Mouse (Mus musculus): ENCODE data around the gene Ripor3. TPM values are rescaled to one million over a fixed set of nuclear protein-coding genes. Genes with fewer than 3 reads are reported as not detected.
A peak's percentile ranks its signal among the peaks of the same experiment; 100 is the strongest.

Gene Ripor3
- polyA plus RNA-seq, 1 experiment: 5.3 TPM

DNA sequence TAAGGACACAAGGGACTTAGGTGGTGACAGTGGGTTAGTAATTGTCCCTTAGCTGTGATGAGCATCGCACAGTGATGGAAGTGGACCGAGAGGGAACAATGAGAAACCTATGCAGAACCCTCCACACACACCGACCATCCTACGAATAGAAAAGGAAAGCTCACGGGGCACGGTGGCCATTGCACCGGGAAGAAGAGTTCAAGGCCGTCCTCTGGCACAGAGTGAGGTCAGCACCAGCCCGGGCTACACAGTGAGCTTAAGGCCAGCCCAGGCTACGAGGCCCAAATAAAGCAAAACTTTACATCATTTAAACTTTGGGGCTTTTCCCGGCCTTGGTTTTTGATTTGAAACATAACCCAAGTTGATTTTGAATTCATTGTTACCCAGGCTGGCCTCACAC lies 43.7 kb upstream of the Ripor3 start:
- no peak overlapping the region for H3K4me3 ChIP-seq (ENCODE audit: low read depth, low read length)
- no peaks in the 10 kb centered on the region for H3K36me3 ChIP-seq (ENCODE audit: control insufficient read depth, insufficient read depth, low read length)
- WGBS: 86% methylated on average over 11 of the region's 11 CpGs
- H3K27ac ChIP-seq (ENCODE audit: insufficient read depth, low read depth, low read length): no peak overlapping the region
- peaks cover 5% of the 10 kb centered on the region for H3K4me1 ChIP-seq (ENCODE audit: control insufficient read depth, insufficient read depth, insufficient read length, low read length)
- no peak for TF ChIP-seq CTCF (IDR thresholded peaks at IDR 0.05; ENCODE audit: extremely low read depth, insufficient read length, insufficient replicate concordance, low read depth, low read length)
- TF ChIP-seq POLR2A (IDR thresholded peaks at IDR 0.05; ENCODE audit: low read depth, low read length): no peak
- H3K27me3 ChIP-seq (ENCODE audit: control insufficient read depth, insufficient read depth, low read length): peaks cover 19% of the 10 kb centered on the region

GRCm38 (mm10) chr2:168052689-168053088 lies 42.3 kb upstream of the Ripor3 start:
- 17% methylated on average over 2 of the region's 2 CpGs for WGBS
- Histone ChIP-seq H3K4me3 (ENCODE audit: low read depth, low read length) (no peak overlapping the region), H3K27ac (ENCODE audit: insufficient read depth, low read depth, low read length) (no peak overlapping the region), H3K36me3 (ENCODE audit: control insufficient read depth, insufficient read depth, low read length) (no peaks in the 10 kb centered on the region), H3K27me3 (ENCODE audit: control insufficient read depth, insufficient read depth, low read length) (peaks cover 19% of the 10 kb centered on the region), H3K4me1 (ENCODE audit: control insufficient read depth, insufficient read depth, insufficient read length, low read length) (peaks cover 5% of the 10 kb centered on the region)
- peak; percentile 70; the same call in 1 of the 2 replicates for TF ChIP-seq CTCF (IDR thresholded peaks at IDR 0.05; ENCODE audit: extremely low read depth, insufficient read length, insufficient replicate concordance, low read depth, low read length)
- TF ChIP-seq POLR2A (IDR thresholded peaks at IDR 0.05; ENCODE audit: low read depth, low read length): no peak

GRCm38 (mm10) chr2:168052156-168052555 lies 41.7 kb upstream of the Ripor3 start:
- no peak for TF ChIP-seq CTCF (IDR thresholded peaks at IDR 0.05; ENCODE audit: extremely low read depth, insufficient read length, insufficient replicate concordance, low read depth, low read length)
- no peak for TF ChIP-seq POLR2A (IDR thresholded peaks at IDR 0.05; ENCODE audit: low read depth, low read length)
- peaks cover 19% of the 10 kb centered on the region for H3K27me3 ChIP-seq (ENCODE audit: control insufficient read depth, insufficient read depth, low read length)
- H3K4me3 ChIP-seq (ENCODE audit: low read depth, low read length): no peak overlapping the region
- H3K4me1 ChIP-seq (ENCODE audit: control insufficient read depth, insufficient read depth, insufficient read length, low read length): peaks cover 5% of the 10 kb centered on the region
- H3K36me3 ChIP-seq (ENCODE audit: control insufficient read depth, insufficient read depth, low read length): no peaks in the 10 kb centered on the region
- WGBS: 90% methylated on average over 1 of the region's 1 CpGs
- no peak overlapping the region for H3K27ac ChIP-seq (ENCODE audit: insufficient read depth, low read depth, low read length)

DNA sequence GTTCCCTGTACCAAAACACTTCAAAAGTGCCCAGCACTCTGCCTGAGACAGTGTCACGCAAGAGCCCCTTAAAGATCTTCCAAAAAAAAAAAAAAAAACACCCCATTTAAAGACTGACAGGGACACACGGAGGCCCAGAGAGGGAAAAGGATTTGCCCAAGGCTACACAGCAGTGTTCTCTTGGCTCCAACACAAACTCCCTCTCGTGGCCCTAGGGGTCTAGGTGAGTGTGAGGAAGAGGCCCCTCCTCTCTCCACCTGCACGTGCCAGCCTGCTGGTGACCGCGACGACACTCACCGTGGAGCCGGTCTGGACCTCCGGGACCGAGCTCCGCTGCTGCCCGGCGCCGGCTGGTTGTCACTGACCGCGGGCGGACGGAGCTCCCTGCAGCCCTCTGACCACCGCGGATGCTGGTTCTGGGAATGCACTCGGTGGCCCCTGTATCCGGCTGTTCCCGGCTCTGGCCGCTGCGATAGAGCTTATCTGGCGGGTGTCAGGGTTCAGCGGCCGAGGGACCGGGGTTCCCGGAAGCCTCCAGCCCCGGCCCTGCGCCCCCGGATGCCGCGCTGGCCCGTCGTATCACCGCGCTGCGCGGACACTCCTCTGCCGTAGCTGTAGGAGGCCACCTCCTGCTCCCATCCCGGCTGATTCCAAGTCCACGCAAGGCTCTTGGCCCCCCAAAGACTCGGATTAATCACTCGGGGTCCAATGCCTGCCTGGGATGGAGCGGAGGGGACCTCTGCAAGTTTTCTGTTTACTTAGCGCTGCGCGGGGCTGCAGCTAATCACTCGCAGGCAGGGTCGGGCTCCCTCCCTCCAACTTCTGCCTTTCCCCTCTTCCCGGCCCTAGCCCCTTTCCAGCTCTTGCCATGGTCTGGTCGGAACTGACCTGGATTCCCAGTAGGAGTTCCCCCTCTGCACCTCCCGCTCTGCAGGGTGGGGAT lies 39.9 kb upstream of the Ripor3 start:
- Histone ChIP-seq H3K4me1 (ENCODE audit: control insufficient read depth, insufficient read depth, insufficient read length, low read length) (peaks cover 5% of the 10 kb centered on the region), H3K36me3 (ENCODE audit: control insufficient read depth, insufficient read depth, low read length) (no peaks in the 10 kb centered on the region), H3K4me3 (ENCODE audit: low read depth, low read length) (peak overlapping the region; percentile 58), H3K27me3 (ENCODE audit: control insufficient read depth, insufficient read depth, low read length) (peaks cover 19% of the 10 kb centered on the region), H3K27ac (ENCODE audit: insufficient read depth, low read depth, low read length) (0 out of 2 replicates have a peak overlapping the region, but pooled peaks have one; percentile 5)
- TF ChIP-seq POLR2A (IDR thresholded peaks at IDR 0.05; ENCODE audit: low read depth, low read length): no peak
- TF ChIP-seq CTCF (IDR thresholded peaks at IDR 0.05; ENCODE audit: extremely low read depth, insufficient read length, insufficient replicate concordance, low read depth, low read length): no peak
- 3% methylated on average over 56 of the region's 56 CpGs for WGBS

- Histone ChIP-seq H3K27ac (ENCODE audit: insufficient read depth, low read depth, low read length) (no peak overlapping the region), H3K36me3 (ENCODE audit: control insufficient read depth, insufficient read depth, low read length) (no peaks in the 10 kb centered on the region), H3K27me3 (ENCODE audit: control insufficient read depth, insufficient read depth, low read length) (peaks cover 19% of the 10 kb centered on the region), H3K4me1 (ENCODE audit: control insufficient read depth, insufficient read depth, insufficient read length, low read length) (peaks cover 5% of the 10 kb centered on the region), H3K4me3 (ENCODE audit: low read depth, low read length) (peak overlapping the region; percentile 39)
- TF ChIP-seq POLR2A (IDR thresholded peaks at IDR 0.05; ENCODE audit: low read depth, low read length) (no peak), CTCF (IDR thresholded peaks at IDR 0.05; ENCODE audit: extremely low read depth, insufficient read length, insufficient replicate concordance, low read depth, low read length) (no peak)
- WGBS: 67% methylated on average over 16 of the region's 16 CpGs
These were observed 38.7 kb upstream of the Ripor3 start for GRCm38 (mm10) chr2:168049002-168049635.

DNA sequence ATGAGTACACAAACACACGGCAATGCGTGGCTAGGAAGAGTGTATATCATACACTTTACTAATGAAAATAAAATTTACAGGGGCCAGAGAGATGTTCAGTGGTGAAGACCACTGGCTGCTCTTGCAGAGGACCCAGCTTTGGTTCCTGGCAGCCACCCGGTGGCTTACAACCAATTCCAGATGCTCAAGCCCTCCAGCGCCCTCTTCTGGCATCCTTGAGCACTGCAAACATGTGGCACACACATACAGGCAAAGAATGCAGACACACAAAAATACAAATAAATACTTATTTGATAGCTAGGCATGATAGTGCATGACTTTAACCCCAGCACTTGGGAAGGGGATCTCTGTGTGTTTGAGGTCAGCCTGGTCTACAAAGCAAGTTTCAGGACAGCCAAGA lies 36.0 kb upstream of the Ripor3 start:
- Histone ChIP-seq H3K4me3 (ENCODE audit: low read depth, low read length) (no peak overlapping the region), H3K4me1 (ENCODE audit: control insufficient read depth, insufficient read depth, insufficient read length, low read length) (peaks cover 5% of the 10 kb centered on the region), H3K27me3 (ENCODE audit: control insufficient read depth, insufficient read depth, low read length) (peaks cover 19% of the 10 kb centered on the region), H3K27ac (ENCODE audit: insufficient read depth, low read depth, low read length) (no peak overlapping the region), H3K36me3 (ENCODE audit: control insufficient read depth, insufficient read depth, low read length) (no peaks in the 10 kb centered on the region)
- TF ChIP-seq CTCF (IDR thresholded peaks at IDR 0.05; ENCODE audit: extremely low read depth, insufficient read length, insufficient replicate concordance, low read depth, low read length): peak; percentile 32; the same call in 1 of the 2 replicates
- no peak for TF ChIP-seq POLR2A (IDR thresholded peaks at IDR 0.05; ENCODE audit: low read depth, low read length)
- 80% methylated on average over 4 of the region's 4 CpGs for WGBS

- 20% methylated on average over 5 of the region's 5 CpGs for WGBS
- H3K4me3 ChIP-seq (ENCODE audit: low read depth, low read length): no peak overlapping the region
- H3K27ac ChIP-seq (ENCODE audit: insufficient read depth, low read depth, low read length): no peak overlapping the region
- no peaks in the 10 kb centered on the region for H3K36me3 ChIP-seq (ENCODE audit: control insufficient read depth, insufficient read depth, low read length)
- peaks cover 14% of the 10 kb centered on the region for H3K27me3 ChIP-seq (ENCODE audit: control insufficient read depth, insufficient read depth, low read length)
- peaks cover 5% of the 10 kb centered on the region for H3K4me1 ChIP-seq (ENCODE audit: control insufficient read depth, insufficient read depth, insufficient read length, low read length)
- no peak for TF ChIP-seq POLR2A (IDR thresholded peaks at IDR 0.05; ENCODE audit: low read depth, low read length)
- no peak for TF ChIP-seq CTCF (IDR thresholded peaks at IDR 0.05; ENCODE audit: extremely low read depth, insufficient read length, insufficient replicate concordance, low read depth, low read length)
These were observed 35.4 kb upstream of the Ripor3 start for GRCm38 (mm10) chr2:168045771-168046170.
